ENCODE assay signal across 16 mouse cellular contexts in the genomic region with DNA sequence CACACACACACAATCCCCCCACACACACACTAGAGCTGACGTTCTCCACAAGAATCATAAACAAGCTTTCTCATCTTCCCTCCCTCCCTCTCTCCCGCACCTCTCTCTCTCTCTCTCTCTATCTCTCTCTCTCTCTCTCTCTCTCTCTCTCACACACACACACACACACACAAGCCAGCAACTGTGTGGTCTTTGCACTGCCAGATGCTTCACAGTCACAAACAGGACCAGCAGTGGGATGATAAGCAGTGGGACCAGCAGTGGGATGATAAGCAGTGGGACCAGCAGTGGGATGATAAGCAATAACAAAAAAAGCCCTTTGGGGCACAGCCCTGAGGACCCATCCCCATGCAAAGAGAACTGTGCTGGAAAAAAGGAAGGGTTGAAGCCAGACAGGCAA. TPM values are rescaled to one million over a fixed set of nuclear protein-coding genes. Genes with fewer than 3 reads are reported as not detected.
DNase-seq lines count a peak whose midpoint lies in the region; ATAC-seq lines count a peak whose summit lies in the region.
"Had no signal": no experiment of that assay in that cellular context is flagged by ENCODE, and none has a peak within 500 bp of the region (broad histone marks: within the 10 kb centered on the region; RNA-seq: fewer than 3 reads in every experiment).

No protein-coding gene starts in this region.

- intact Hi-C loops in gastrocnemius, postnatal 36 days (cut with DNase I), result no loop called here

- peak overlapping the region; percentile 79 for H3K27ac ChIP-seq in liver, embryonic 16.5 days (ENCODE audit: low read length)
- H3K27ac ChIP-seq: heart, embryonic 13.5 days; midbrain, embryonic 10.5 days had no signal

- H3K4me2 ChIP-seq in liver, embryonic 16.5 days (ENCODE audit: low read depth, low read length), result 0 out of 2 replicates have a peak overlapping the region, but pooled peaks have one; percentile 36
- H3K4me2 ChIP-seq: heart, embryonic 13.5 days had no signal

- peak; percentile 77 for ATAC-seq in erythroblast, adult 5-6 weeks (replicated peaks; ENCODE audit: low FRiP score, poor library complexity, severe bottlenecking)
- peak; percentile 94 for ATAC-seq in liver, embryonic 16.5 days (ENCODE audit: low read depth)
- ATAC-seq: hindbrain, embryonic 16.5 days had no signal

- WGBS in liver, embryonic 16.5 days (ENCODE audit: insufficient replicate concordance), result 24% methylated on average over 2 of the region's 2 CpGs

- H3K27me3 ChIP-seq in liver, embryonic 16.5 days (ENCODE audit: control insufficient read depth, insufficient read depth, low read depth, low read length), result no peaks in the 10 kb centered on the region
- H3K27me3 ChIP-seq: heart, embryonic 13.5 days had no signal

- H3K9me3 ChIP-seq in liver, embryonic 16.5 days (replicated peaks; ENCODE audit: control insufficient read depth, low read length), result no peaks in the 10 kb centered on the region
- H3K9me3 ChIP-seq: heart, embryonic 13.5 days; midbrain, embryonic 10.5 days had no signal

- no peak overlapping the region for H3K4me3 ChIP-seq in liver, embryonic 16.5 days (ENCODE audit: low read depth, low read length)
- H3K4me3 ChIP-seq: heart, embryonic 13.5 days; midbrain, embryonic 10.5 days had no signal

- H3K36me3 ChIP-seq in liver, embryonic 16.5 days (ENCODE audit: control insufficient read depth, insufficient read depth), result no peaks in the 10 kb centered on the region
- H3K36me3 ChIP-seq: heart, embryonic 13.5 days; midbrain, embryonic 10.5 days had no signal

- H3K4me1 ChIP-seq in liver, embryonic 16.5 days (ENCODE audit: control insufficient read depth, low read depth, low read length), result peaks cover 16% of the 10 kb centered on the region
- H3K4me1 ChIP-seq: heart, embryonic 13.5 days; midbrain, embryonic 10.5 days had no signal

- H3K9ac ChIP-seq in liver, embryonic 16.5 days (ENCODE audit: low read depth, low read length), result no peak overlapping the region
- H3K9ac ChIP-seq: heart, embryonic 13.5 days had no signal

- peak; percentile 1 to 3 for DNase-seq in spleen, postnatal 36 days (ENCODE audit: low spot score in 2 of 2)
- DNase-seq in spleen, postnatal 14 days (ENCODE audit: low spot score in 2 of 2), result no peak
- DNase-seq in cerebellum, adult 9-11 months, result no peak
- no peak for DNase-seq in gastrocnemius, adult 8-10 months (ENCODE audit: low spot score in 2 of 2)
- DNase-seq in gastrocnemius, postnatal 36 days, result no peak
- DNase-seq: gastrocnemius, postnatal 10 days; heart, postnatal 4 days; kidney, adult 8-10 months; kidney, postnatal 4 days; lung, postnatal 14 days; thymus, adult 18-20 months had no signal

RNA-seq across cellular contexts. Expression of gene Reps2, which starts 35.4 kb away (rescaled TPM):
- total RNA-seq in erythroblast, adult 5-6 weeks (2015; ENCODE audit: low replicate concordance), result 2.5 and 3.1 TPM in 2 replicates
- total RNA-seq in erythroblast, adult 5-6 weeks (2017; ENCODE audit: low replicate concordance), result 1.5 and 2.5 TPM in 2 replicates
- 0.73 and 0.76 TPM in 2 replicates for polyA plus RNA-seq in liver, embryonic 16.5 days (2015; fragmentation: Nextera tagmentation; extraction: Ambion mirVana)
- under 1 TPM; 0.41 to 0.88 (median 0.83) TPM for total RNA-seq in gastrocnemius, adult 8-10 months (2022)
- 1 to 10 TPM in 1 of 2 experiments, under 1 TPM in 1; 0.99 to 1.1 TPM for total RNA-seq in gastrocnemius, postnatal 36 days (2021)

Comparison
In these comparisons a context has a peak if more than half of its experiments do, and no peak if none do; other contexts are left out.
1. DNase-seq: peak in spleen, postnatal 36 days (2 of 2); none in spleen, postnatal 14 days (0 of 2), cerebellum, adult 9-11 months (single experiment), gastrocnemius, adult 8-10 months (0 of 2) and gastrocnemius, postnatal 36 days (0 of 2).